Mouse (Mus musculus) retina, adult 2 months (tissue): ENCODE data around the gene Accsl.

Experiments used
- DNase-seq: peaks from one replicate; pipeline ENCODE4 v3.0.0-alpha.2; 2012; ENCODE audit warnings: low read depth, low spot score

Accsl gene

DNA sequence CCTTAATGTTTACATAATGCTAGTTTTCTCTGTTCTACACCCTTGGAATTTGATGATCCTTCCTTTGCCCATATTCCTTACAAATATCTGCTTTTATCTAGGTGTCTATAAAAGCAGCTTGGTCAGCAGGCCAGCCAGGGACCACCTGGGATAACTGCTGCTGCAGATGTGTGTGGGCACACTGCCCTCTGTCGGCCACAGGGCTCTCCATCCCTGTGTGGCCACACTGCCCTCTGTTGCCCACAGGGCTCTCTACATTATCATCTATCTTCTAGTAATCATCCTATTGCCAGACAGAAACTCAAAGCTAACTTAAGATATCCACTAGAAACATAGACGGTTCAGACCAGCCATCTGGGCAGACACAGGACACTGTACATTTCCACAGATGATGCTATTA lies 59.0 kb downstream of the Accsl start:
- DNase-seq, result no peak

GRCm38 (mm10) chr2:93808071-93808470 lies 60.9 kb downstream of the Accsl start:
- no peak for DNase-seq

DNA sequence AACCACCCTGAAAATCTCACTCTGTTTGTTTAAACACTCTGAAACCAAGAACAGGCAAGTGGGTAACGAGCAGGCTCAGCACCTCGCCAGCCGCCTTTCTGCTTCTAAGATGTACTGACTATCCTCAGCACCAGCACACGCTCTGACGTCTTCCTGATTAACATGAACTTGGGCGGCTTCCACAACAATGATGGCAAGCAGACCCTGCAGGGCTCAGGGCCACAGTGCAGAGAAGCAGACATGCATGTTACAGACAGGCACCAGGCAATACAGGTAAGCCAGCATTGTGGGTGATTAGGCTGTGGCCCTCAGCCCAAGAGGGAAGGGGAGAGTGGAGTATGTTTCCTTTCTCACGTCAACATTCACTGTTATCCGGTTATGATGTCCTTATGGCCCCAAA lies 61.5 kb downstream of the Accsl start:
- DNase-seq, result no peak

GRCm38 (mm10) chr2:93806487-93807201 lies 62.3 kb downstream of the Accsl start:
- no peak for DNase-seq

GRCm38 (mm10) chr2:93805523-93805922 lies 63.4 kb downstream of the Accsl start:
- no peak for DNase-seq
